Mouse (Mus musculus): ENCODE results near the gene Lrp6.

The Lrp6 gene

DNA sequence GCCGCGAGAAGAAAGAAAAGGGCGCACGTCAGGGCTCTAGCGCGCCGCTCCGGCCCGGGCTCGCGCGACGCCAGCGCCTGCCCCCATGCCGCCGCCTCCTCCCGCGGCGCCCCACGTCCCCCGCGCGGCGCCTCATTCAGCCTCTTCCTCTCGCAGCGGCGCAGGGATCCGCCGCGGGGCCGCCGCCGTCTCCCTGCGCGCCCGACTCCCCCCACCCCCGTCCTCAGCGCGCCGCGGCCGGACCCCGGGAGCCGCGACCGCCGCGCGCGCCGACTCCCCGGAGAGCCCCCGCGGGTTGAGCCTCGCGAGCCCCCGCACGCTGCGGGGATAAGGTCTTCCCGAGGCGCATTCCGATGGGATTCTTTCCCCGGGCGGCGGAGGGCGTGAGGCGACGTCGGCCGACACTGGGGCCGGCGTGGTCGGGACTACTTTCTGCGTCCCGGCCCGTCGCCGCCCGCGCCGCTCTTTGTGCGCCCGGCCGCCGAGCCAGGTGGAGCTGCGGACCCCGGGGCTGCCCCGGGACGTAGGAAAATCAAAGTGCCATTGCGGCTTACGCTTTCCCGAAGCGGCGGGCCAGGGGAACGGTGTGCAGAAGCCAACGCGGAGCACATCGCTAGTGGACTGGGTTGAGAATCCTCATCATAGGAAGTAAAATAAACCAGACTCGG lies at the start of gene Lrp6:
Gene Lrp6, minus strand, starts transcription at position 148 of the 668 bp plus-strand sequence.
- peak; percentile 84 for DNase-seq

DNA sequence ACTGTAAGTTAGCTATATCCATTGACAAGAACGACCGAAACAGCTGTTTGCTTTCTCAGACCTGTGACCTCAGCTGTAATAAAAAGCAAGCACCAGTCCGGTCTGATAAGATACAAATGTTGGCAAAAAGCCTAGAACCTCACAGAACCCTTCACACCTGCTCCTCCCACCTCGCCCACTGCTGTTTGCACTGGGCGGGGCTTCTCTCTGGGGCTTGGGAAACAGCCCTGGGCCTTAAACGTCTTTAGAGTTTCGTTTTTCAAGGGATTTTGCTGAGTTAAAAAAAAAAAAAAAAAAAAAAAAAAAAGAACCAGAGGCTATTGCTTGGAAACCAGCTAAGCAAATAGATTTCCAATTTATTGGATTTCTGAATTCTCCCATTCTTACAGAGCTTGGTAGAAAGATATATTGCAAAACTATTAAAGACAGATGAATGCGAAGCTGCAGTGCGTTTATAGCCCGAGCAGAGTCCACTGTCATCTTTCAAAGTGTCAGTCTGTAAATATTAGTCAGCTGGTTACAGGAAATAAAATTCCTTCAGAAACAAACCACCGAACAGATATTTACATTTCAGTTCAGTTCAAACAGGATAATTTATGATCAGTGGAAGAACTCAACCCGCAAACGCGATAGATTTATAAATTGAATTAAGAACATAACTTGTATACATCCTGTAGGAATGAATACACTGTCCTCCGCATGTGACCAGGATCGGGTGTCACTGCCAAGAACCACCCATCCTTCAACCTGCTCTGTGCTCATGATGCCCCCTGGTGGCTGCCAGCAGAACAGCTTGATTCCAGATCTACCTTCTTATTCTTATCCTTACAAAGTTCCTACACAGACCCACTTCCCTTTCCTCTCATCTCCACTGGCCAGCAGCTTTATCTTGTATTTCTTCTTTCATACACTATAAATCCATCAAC lies 48.2 kb upstream of the Lrp6 start:
- DNase-seq: peak; percentile 88

DNA sequence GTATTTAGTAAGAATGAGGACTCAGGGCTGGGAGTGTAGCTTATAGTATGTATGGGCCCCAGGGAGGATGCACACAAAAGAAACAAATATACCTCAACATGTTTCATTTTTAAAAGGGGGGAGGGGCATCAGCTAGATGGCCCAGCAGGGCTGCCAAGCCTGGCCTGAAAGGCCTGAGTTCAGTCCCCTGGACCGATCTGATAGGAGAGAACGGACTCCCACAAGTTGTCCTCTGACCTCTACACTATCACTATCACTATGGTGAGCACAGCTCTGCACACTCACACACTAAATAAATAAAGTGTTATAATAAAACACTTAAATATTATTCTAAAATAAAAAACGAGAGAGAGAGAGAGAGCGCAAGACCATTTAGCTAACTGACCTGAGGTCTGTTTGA lies 47.6 kb upstream of the Lrp6 start:
- DNase-seq: no peak

DNA sequence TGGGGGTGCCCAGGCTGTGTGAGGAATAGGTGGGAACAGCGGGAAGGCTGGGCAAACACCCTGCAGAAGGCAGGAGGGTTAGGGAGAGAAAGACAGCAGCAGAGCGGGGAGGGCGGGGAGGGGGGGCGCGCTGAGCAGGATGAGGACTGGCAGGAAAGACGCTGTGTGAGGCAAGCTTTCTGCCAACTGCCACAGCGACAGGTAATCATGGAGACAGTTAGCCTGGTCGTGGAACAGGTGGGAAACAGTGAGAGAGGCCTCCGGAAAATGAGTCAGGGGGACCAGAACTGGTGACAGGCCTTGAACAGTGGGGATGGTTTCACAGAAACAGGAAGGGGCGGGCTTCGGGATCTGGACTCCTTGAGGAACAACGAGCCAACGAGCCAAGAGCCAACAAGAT lies 45.1 kb upstream of the Lrp6 start:
- no peak for DNase-seq

DNA sequence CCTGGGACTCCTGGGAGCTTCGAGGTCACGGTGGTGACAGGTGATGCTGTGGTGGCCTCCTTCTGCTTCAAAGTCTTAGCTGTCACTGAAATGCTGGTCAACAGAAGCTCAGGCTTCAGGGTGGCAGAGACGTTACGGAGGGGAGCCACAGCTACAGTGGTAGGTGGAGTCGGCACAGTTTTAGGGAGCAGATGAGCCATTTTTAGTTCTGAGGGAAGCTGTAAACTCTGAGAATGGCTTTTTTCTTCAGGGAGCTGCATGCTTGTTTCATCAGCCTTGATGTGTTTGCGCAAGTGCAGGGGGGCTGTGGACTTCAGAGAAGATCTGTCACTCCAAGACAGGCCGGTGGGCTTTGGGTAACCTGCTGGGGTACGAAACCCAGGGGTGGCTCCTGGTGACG lies 43.6 kb upstream of the Lrp6 start:
- DNase-seq: no peak

DNA sequence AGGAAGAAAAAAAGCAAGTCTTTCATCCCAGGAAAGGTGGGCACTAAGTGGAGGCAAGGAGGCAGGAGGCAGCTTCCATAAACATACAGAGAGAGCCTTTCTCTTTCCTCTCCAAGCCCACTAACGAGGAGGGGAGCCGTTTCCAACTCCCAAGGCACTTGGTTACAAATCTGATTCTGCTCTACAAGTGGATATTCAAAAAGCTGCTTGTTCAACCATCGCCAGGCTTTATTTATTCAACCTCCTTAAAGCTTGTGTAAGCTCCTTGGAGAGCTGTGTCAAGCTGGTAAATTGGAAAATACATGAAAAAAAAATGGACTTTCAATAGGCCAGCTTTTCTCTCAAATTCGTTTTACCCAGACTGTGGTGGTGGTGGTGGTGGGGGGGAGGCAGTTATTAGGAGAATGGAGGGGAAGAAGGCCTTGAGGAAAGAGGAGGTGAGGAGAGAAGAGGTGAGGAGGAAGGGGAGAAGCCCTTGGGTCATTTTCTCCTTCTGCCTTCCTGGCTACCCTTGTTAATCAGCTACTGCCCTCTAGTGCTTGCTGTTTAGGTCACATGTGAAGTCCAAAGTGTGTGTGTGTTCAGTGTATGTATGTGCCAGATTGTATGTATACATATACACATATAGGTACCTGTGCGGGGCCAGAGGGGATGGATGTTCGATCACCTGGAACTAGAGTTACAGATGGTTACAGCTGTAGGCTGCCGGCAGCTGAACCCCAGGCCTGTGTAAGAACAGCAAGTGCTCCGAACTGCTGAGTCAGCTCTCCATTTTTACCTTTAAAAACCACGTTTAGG lies 40.4 kb upstream of the Lrp6 start:
- DNase-seq: no peak

DNA sequence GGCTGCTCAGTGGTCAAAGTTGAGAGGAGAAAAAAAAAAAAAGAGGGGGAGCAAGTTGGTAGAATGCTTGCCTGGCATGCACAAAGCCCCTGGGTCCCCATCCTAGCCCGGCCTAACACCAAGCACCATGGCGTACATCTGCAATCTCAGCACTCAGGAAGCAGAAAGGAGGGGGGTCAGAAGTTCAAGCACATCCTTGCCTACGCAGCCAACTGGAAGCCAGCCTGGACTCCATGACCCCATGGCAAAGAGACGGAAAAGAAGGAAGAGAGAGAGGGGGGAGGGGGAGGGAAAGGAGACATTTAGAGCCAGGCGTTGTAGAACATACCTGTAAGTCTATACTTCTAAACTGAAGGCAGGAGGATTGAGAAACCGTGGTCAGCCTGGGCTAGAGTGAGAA lies 39.8 kb upstream of the Lrp6 start:
- no peak for DNase-seq

DNA sequence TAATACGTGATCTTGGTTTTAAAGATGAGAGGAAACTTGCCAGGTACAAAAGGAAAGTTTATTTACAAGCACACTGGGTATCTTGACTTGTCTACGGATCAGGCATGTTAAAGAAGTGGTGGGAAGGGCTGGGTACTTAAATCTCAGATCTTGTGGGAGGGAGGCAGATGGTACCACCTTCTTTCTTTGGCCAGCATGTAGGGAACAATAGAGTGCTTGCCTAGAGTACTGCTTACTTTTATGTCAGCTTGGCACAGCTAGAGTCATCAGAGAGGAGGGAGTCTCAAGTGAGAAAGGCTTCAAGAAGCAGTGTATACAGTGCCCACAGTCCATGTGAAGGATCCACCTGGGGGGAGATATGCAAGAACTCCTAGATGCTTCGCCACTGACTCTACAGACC lies 38.4 kb upstream of the Lrp6 start:
- DNase-seq: no peak

DNA sequence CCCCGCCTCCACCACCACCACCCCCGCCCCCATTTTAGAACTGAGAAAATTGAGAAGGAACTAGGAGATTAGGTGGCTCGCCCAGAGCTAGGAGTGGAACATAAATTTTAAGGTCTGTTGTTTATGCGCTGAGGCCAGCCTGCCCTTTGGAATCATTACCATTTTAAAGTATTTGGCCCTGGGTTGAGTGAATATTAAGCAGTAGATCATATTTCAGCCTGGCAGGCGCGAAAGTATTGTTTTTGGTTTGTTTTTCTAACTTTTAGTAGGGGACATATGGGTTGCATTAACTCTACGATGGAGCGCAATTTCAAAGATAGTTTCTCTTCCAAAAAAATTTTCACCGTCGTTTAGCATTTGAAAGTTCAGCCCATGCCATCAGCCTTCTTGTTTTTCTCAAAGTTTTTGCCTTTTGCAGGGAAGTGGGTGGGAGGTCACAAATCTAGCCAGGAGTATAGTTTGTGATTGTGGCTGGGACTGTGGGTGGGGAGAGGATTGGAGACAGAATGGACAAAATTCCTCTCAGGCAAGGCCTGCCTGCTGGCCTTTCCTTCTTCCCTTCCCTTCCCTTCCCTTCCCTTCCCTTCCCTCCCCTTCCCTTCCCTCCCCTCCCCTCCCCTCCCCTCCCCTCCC lies 35.7 kb upstream of the Lrp6 start:
- DNase-seq: no peak

DNA sequence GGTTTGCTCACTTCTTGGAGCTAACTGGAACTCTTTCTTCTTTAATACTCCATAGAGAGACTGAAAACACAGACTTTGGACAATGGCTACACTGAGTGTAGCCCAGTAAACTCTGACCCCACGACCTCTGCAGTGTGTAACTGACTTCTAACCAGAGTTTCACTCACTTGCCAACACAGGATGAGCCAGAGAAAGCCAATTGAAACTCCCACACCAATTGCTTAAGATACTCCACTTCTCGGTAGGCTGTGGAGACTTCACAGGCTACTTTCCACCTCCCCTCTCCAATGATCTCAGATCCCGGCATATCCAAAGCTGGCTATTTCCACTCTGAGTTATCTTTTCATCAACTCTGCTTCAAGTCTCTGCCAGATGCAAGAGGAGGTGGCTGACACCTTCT lies 35.0 kb upstream of the Lrp6 start:
- DNase-seq: no peak

DNA sequence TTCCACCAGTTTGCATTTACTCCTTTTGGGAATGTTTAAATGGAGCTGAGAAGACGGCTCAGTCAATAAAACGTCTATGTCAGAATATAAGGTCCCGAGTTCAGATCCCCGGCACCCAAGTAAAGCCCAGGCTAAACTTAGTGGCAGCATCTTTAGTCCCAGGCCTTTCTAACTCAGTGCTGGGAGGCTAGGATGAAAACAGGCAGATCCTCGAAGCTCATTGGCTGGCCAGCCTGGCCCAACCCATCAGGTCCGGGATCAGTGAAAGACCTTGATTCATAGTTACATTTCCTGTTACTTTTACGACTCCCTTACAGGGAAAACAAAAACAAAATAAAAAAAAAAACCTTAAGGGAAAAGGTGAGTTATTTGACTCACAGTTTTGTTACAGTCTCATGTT lies 34.4 kb upstream of the Lrp6 start:
- no peak for DNase-seq

DNA sequence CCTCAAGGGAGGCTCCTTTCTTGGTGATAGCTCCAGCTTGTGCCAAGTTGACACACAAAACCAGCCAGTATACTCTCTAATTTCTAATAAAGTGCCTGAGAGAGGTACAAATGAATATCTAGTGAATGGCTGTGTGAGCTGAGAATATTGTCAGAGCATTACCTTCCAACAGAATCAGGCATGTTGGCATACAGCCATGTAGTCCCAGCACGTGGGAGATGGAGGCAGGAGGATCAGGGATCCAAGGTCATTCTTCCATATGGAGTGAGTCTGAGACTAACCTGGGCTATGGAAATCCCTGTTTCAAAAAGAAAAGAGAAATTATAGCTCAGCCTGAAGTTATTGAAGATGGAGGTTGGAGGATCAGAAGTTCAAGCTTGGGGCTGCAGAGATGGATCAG lies 32.5 kb upstream of the Lrp6 start:
- no peak for DNase-seq

DNA sequence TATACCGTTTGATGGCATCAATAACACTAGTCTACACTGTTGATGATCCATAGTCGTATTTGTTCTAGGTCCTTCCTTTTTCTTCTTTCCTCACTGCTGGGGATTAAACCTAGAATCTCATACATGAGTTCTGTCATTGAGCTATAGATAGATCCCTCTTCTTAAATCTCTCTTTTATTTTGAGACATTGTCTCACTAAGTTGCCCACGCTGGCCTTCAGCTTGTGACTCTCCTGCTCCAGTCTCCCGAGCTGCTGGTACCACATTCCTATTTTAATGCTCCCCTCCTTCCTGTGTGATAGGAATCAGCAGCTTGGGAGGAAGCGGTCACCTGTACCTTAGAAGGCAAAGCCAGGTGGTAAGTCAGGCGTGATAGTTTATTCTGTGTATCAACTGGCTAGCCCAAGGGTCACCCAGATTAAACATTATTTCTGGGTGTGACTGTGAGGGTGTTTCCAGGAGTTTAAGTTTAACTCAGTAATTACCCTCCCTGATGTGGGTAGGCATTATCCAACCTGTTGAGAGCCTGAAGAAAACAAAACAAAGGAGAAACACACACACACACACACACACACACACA lies 31.0 kb upstream of the Lrp6 start:
- no peak for DNase-seq

DNA sequence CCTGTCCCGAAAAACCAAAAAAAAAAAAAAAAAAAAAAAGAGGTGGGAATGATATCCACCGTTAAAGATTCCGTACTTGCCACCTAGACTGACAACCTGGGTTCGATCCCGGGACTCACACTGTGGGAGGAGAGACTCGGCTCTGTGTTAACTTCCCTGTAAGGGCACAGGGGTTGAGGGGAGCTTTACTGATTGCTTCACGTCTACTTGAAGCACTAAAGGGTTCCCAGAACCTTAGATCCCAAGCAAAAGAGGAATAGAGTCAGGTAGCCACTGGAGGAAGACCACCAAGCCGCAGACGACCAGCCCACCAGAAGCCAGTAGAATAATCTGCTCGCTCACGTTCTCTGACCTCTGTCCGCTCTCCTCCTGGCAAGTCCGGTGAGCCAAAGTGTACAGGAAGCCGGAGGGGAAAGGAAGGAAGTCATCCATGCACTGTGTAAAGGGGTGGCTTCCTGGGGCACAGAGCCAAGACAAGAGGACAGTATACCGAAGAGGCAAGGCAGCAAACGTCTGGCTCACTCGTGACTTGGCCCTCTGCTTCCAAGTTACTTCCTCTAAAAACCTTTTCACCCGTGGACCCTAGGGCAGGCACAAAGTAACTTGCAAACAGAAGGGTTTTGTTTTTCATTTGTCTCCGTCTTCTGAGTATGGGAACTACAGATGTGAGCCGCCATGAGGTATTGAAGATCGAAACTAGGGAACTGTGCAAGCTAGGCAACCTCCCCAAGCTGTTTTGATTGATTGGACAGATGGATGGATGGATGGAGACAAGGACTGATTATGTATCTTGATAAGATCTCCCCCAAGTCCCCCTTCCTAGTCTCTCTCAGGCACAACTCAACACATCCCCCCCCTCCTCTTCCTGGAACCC lies 28.0 kb upstream of the Lrp6 start:
- no peak for DNase-seq

DNA sequence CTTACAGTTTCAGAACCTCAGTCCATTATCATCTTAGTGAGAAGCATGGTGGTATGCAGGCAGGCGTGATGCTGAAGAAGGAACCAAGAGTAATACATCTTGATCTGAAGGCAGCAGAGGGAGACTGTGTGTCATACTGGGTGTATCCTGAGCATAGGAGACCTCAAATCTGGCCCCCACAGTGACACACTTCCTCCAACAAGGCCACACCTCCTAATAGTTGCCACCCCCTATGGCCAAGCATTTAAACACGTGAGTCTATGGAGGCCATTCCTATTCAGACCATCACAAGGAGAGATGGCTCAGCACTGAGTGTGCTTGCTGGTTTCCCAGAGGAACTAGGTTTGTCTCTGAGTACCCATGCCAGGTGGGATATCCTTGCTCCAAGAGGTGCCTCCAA lies 24.8 kb upstream of the Lrp6 start:
- DNase-seq: no peak

DNA sequence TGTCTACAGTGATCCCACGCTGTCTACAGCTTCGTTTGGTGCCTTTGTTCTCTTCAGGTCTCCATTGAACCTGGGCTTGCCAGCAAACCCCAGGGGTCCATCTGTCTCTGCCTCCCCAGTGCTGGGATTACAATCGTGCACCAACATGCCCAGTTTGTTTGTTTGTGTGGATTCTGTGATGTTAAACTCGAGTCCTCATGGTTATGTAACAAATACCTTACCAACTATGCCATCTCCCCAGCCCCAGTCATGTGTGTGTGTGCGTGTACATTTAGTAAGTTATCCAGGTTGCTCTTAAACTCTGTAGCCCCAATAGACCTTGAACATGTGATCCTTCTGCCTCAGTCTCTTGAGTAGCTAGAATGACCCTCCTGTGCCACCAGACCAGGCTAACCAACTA lies 19.5 kb upstream of the Lrp6 start:
- no peak for DNase-seq

DNA sequence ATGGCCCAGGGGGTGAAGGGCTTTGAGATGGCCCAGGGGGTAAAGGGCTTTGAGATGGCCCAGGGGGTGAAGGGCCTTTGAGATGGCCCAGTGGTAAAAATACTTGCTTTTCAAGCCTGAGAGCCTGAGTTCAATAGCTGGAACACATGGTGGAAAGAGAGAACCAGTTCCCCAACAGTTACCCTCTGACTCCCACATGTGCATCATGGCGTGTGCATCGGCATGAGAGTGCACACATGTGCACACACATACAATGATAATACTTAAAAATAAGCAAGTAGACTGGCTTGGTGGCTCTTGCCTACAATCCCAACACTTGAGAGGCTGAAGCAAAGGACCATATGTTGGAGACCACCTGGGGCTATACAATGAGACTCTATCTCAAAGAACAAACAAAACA lies 17.9 kb upstream of the Lrp6 start:
- no peak for DNase-seq

DNA sequence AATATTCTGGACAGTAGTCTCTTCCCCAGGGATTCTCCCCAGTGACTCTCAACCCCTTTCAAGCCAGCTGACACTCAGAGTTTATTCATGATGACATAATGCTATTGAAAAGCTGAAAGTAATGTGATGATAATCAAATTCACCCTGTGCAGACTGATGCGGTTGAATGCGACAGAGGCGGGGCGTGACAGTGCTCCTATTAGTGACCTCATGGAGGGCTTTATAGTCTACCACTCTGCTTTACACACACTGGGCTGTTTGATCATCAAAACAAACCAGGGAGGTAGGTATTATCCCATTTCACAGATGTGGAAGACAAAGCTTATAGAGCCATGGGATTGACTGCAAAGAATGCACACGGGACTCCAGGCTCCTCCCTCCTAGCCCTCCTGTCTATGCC lies 15.3 kb upstream of the Lrp6 start:
- DNase-seq: no peak

DNA sequence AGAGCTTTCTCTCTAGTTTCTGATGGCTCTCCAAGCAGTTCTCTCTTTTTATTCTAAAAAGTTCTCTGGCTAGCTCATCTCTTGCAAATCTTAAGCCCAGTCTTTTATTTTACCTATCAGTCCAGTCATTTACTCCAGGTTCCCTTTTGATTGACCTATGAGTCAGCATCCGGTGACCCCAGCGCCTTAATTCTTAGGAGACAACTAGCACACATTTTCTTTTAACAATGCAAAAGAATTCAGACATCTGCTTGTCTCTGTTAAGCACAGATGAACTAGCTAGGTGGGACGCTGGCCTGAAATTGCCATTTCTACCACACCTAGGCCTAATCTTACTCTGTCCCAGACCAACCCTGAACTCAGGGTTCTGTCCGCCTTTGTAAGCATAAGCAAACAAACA lies 12.7 kb upstream of the Lrp6 start:
- DNase-seq: no peak

DNA sequence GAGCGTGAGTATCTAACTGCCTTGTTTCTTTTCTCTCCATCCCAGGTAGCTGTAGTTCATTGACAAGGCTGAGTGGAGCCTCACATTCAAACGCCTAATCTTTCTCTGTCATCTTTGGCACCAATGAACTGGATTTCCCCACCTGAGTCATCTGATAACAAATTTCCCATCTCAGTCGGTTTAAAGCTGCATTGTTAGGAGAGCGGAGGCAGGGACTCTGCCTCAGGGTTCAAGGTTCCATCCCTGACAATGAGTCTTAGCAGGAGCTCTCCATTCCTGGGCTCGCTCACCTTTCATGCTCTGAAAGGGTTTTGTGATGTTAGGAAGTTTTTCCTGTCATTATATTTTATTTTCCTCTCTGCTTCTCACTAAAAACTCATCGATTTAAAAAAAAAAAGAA lies 11.3 kb upstream of the Lrp6 start:
- DNase-seq: no peak

DNA sequence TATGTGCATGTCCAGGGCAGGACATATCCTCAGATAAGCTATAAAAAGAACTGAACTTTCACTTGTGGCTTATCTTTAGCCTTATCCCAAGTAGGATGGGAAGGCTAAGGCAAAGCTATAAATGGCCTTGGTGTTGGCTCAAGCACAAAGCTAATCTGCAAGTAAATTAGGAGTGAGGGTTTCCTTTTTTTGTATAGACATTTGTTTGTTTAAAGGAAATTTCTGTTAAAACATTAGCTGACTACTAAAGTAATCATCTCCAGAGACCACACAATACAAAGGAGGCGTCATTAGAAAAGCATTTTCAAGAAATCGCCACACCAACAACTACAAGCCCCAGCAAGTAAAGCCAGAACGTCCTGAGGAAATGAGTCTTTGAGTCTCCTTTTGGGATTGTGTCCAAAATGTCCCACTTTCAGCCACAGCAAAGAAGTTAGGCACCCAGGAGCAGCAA lies 8.6 kb upstream of the Lrp6 start:
- DNase-seq: no peak
